Mouse (Mus musculus) cerebellum, postnatal 10 days (tissue): ENCODE data around the gene Rnase11.

ENCODE experiments used
- DNase-seq, 2 experiments: peaks; one replicate each; pipeline ENCODE4 v3.0.0; 2021; ENCODE audit warnings: mixed read lengths in 2 of 2

Gene Rnase11

GRCm38 (mm10) chr14:51050063-51050462 lies at the start of gene Rnase11:
Gene Rnase11 (minus strand): TSS chr14:51050163.
- no peak for DNase-seq

GRCm38 (mm10) chr14:51098921-51099320 lies 49.0 kb upstream of the Rnase11 start:
- no peak for DNase-seq

- DNase-seq = peak; percentile 88 to 91
Measured at GRCm38 (mm10) chr14:51098300-51098699, 48.3 kb upstream of the Rnase11 start.

GRCm38 (mm10) chr14:51095736-51096524 lies 46.0 kb upstream of the Rnase11 start:
- DNase-seq = peak in 1 of 2 experiments; percentile 18

- DNase-seq = no peak
Measured at GRCm38 (mm10) chr14:51094921-51095320, 45.0 kb upstream of the Rnase11 start.

GRCm38 (mm10) chr14:51094096-51094875 lies 44.3 kb upstream of the Rnase11 start:
- DNase-seq = peak in 1 of 2 experiments; percentile 28

GRCm38 (mm10) chr14:51093496-51093895 lies 43.5 kb upstream of the Rnase11 start:
- no peak for DNase-seq

GRCm38 (mm10) chr14:51092073-51092620 lies 42.2 kb upstream of the Rnase11 start:
- DNase-seq = no peak

GRCm38 (mm10) chr14:51090921-51091900 lies 41.2 kb upstream of the Rnase11 start, which contains the start of the genes Rnase4 and Ang:
Gene Rnase4 (plus strand): TSS chr14:51091077.
Gene Ang (plus strand): TSS chr14:51091150.
- DNase-seq = peak; percentile 67 to 68

GRCm38 (mm10) chr14:51090077-51090781 lies 40.3 kb upstream of the Rnase11 start:
- DNase-seq = peak; percentile 87 to 91

GRCm38 (mm10) chr14:51089674-51090076 lies 39.7 kb upstream of the Rnase11 start:
- no peak for DNase-seq

GRCm38 (mm10) chr14:51088970-51089673 lies 39.2 kb upstream of the Rnase11 start:
- DNase-seq = peak; percentile 97 to 98

- peak; percentile 89 to 90 for DNase-seq
Measured at GRCm38 (mm10) chr14:51088166-51088969, 38.4 kb upstream of the Rnase11 start.

- DNase-seq = no peak
Measured at GRCm38 (mm10) chr14:51087762-51088161, 37.8 kb upstream of the Rnase11 start.

- DNase-seq = no peak
Measured at GRCm38 (mm10) chr14:51085911-51086310, 35.9 kb upstream of the Rnase11 start.

- no peak for DNase-seq
Measured at GRCm38 (mm10) chr14:51085086-51085485, 35.1 kb upstream of the Rnase11 start.

GRCm38 (mm10) chr14:51083805-51084204 lies 33.8 kb upstream of the Rnase11 start:
- no peak for DNase-seq

- DNase-seq = peak; percentile 66 to 68
Measured at GRCm38 (mm10) chr14:51082599-51083581, 32.9 kb upstream of the Rnase11 start.

GRCm38 (mm10) chr14:51081035-51081434 lies 31.1 kb upstream of the Rnase11 start:
- DNase-seq = no peak
